Comparison of ENCODE assay signal across 25 mouse cellular contexts in the genomic region with DNA sequence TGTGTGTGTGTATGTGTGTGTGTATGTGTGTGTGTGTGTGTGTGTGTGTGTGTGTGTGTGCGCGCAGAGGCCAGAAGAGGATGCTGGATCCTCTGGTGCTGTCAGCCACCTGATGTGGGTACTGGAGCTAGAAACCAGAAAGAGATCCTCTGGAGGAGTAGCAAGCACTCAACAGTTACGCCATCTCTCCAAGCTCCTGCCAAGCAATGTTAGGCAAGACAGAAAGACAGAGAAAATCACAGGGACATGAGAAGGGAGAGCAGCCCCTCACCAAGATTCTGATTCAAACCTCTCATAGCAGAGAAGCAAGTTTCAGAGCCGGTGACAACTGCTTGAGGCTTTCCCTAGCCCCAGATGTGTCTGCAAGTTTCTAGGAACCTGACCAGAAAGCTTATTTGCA. TPM values are rescaled to one million over a fixed set of nuclear protein-coding genes. Genes with fewer than 3 reads are reported as not detected.
DNase-seq lines count a peak whose midpoint lies in the region; ATAC-seq and TF ChIP-seq lines count a peak whose summit lies in the region.
"Had no signal": no experiment of that assay in that cellular context is flagged by ENCODE, and none has a peak within 500 bp of the region (broad histone marks: within the 10 kb centered on the region; RNA-seq: fewer than 3 reads in every experiment).

No protein-coding gene starts in this region.

- H3K36me3 ChIP-seq in kidney, postnatal 0 days (ENCODE audit: insufficient read depth, low read length) = no peaks in the 10 kb centered on the region
- H3K36me3 ChIP-seq in kidney, embryonic 15.5 days = no peaks in the 10 kb centered on the region
- no peaks in the 10 kb centered on the region for H3K36me3 ChIP-seq in lung, postnatal 0 days (ENCODE audit: insufficient read depth, low read length)
- H3K36me3 ChIP-seq: forebrain, embryonic 12.5 days; forebrain, embryonic 15.5 days had no signal

- H3K4me1 ChIP-seq in kidney, postnatal 0 days (replicated peaks; ENCODE audit: insufficient read depth, low read length) = peaks cover 37% of the 10 kb centered on the region
- peaks cover 67% of the 10 kb centered on the region for H3K4me1 ChIP-seq in kidney, embryonic 15.5 days
- H3K4me1 ChIP-seq in lung, postnatal 0 days (ENCODE audit: insufficient read depth, low read depth, low read length) = peaks cover 21% of the 10 kb centered on the region; the same call in 1 of the 2 replicates

- 82% methylated on average over 4 of the region's 4 CpGs for whole genome bisulfite sequencing in kidney, postnatal 0 days
- 88% methylated on average over 4 of the region's 4 CpGs for WGBS in kidney, embryonic 15.5 days
- WGBS in lung, postnatal 0 days = 66% methylated on average over 4 of the region's 4 CpGs

- no peaks in the 10 kb centered on the region for H3K9me3 ChIP-seq in kidney, postnatal 0 days (replicated peaks; ENCODE audit: low read length)
- H3K9me3 ChIP-seq in kidney, embryonic 15.5 days (replicated peaks) = no peaks in the 10 kb centered on the region
- H3K9me3 ChIP-seq in lung, postnatal 0 days (ENCODE audit: low read length) = no peaks in the 10 kb centered on the region
- H3K9me3 ChIP-seq: embryonic facial prominence, embryonic 13.5 days; forebrain, embryonic 12.5 days; forebrain, embryonic 15.5 days; heart, embryonic 13.5 days had no signal

- DNase-seq in kidney, postnatal 0 days (ENCODE audit: low spot score) = no peak
- DNase-seq in lung, postnatal 0 days (ENCODE audit: low spot score) = peak; percentile 72
- DNase-seq in lung, postnatal 14 days = no peak
- DNase-seq in 416B (ENCODE audit: low read depth) (peak; percentile 10), NIH3T3 (ENCODE audit: low read depth) (peak; percentile 58)
- DNase-seq in urinary bladder, postnatal 4 days (ENCODE audit: low spot score in 2 of 2) = no peak
- DNase-seq: adrenal gland, adult 2 months; adrenal gland, postnatal 14 days; cerebellum, adult 11 months; cerebellum, adult 2 months; cerebellum, adult 9-11 months; cerebellum, postnatal 25 days; gastrocnemius, postnatal 14 days; heart, postnatal 14 days; heart, postnatal 4 days had no signal

- no peak for TF ChIP-seq EP300 in lung, postnatal 0 days (IDR thresholded peaks at IDR 0.05)

- no peak overlapping the region for H3K9ac ChIP-seq in kidney, postnatal 0 days (ENCODE audit: low read depth, low read length)
- H3K9ac ChIP-seq in kidney, embryonic 15.5 days = no peak overlapping the region
- no peak overlapping the region for H3K9ac ChIP-seq in lung, postnatal 0 days (replicated peaks; ENCODE audit: low read depth)
- H3K9ac ChIP-seq: embryonic facial prominence, embryonic 13.5 days; forebrain, embryonic 12.5 days; forebrain, embryonic 15.5 days; heart, embryonic 13.5 days; hindbrain, embryonic 14.5 days had no signal

- no peak overlapping the region for H3K4me2 ChIP-seq in kidney, postnatal 0 days (ENCODE audit: low read length)
- no peak overlapping the region for H3K4me2 ChIP-seq in kidney, embryonic 15.5 days
- no peak overlapping the region for H3K4me2 ChIP-seq in lung, postnatal 0 days (replicated peaks; ENCODE audit: low read depth, low read length)
- H3K4me2 ChIP-seq: forebrain, embryonic 12.5 days; forebrain, embryonic 15.5 days; heart, embryonic 13.5 days; hindbrain, embryonic 14.5 days had no signal

- 0 out of 2 replicates have a peak overlapping the region, but pooled peaks have one; percentile 2 for H3K27ac ChIP-seq in kidney, postnatal 0 days
- H3K27ac ChIP-seq in kidney, embryonic 15.5 days = no peak overlapping the region
- H3K27ac ChIP-seq in lung, postnatal 0 days (ENCODE audit: low read length) = no peak overlapping the region
- H3K27ac ChIP-seq: forebrain, embryonic 12.5 days; forebrain, embryonic 15.5 days; heart, embryonic 13.5 days; hindbrain, embryonic 14.5 days; hindbrain, postnatal 0 days had no signal

- H3K27me3 ChIP-seq in kidney, postnatal 0 days (ENCODE audit: insufficient read depth, low read length) = no peaks in the 10 kb centered on the region
- no peaks in the 10 kb centered on the region for H3K27me3 ChIP-seq in kidney, embryonic 15.5 days
- H3K27me3 ChIP-seq in lung, postnatal 0 days (replicated peaks; ENCODE audit: insufficient read depth, low read length) = no peaks in the 10 kb centered on the region
- H3K27me3 ChIP-seq: embryonic facial prominence, embryonic 13.5 days; forebrain, embryonic 15.5 days; heart, embryonic 13.5 days; Patski had no signal

- H3K4me3 ChIP-seq in kidney, postnatal 0 days (replicated peaks; ENCODE audit: low read depth, low read length) = no peak overlapping the region
- no peak overlapping the region for H3K4me3 ChIP-seq in kidney, embryonic 15.5 days (replicated peaks)
- H3K4me3 ChIP-seq in lung, postnatal 0 days (ENCODE audit: low read depth, low read length) = no peak overlapping the region
- H3K4me3 ChIP-seq: embryonic facial prominence, embryonic 13.5 days; erythroblast, embryonic 14.5 days; forebrain, embryonic 12.5 days; forebrain, embryonic 15.5 days; heart, embryonic 13.5 days had no signal

- ATAC-seq in kidney, postnatal 0 days (replicated peaks; ENCODE audit: low FRiP score, low read depth) = no peak
- no peak for ATAC-seq in kidney, embryonic 15.5 days (replicated peaks; ENCODE audit: low FRiP score)
- no peak for ATAC-seq in lung, postnatal 0 days
- ATAC-seq: forebrain, embryonic 15.5 days; hindbrain, postnatal 0 days; inflammation-experienced regulatory T-cells, adult 6 months; Patski had no signal

- TF ChIP-seq CTCF in kidney, postnatal 0 days (IDR thresholded peaks at IDR 0.05; ENCODE audit: low read depth) = no peak
- TF ChIP-seq CTCF in lung, postnatal 0 days (IDR thresholded peaks at IDR 0.05) = no peak

RNA-seq across cellular contexts. Expression of a gene that starts 5.5 kb away (rescaled TPM):
- 102 and 131 TPM in 2 replicates for polyA plus RNA-seq in kidney, postnatal 0 days (2015; fragmentation: Nextera tagmentation; extraction: Ambion mirVana)
- polyA plus RNA-seq in kidney, embryonic 15.5 days (2015; fragmentation: Nextera tagmentation; extraction: Ambion mirVana) = 115 and 121 TPM in 2 replicates
- polyA plus RNA-seq in lung, postnatal 0 days (2015; fragmentation: Nextera tagmentation; extraction: Ambion mirVana) = 136 and 158 TPM in 2 replicates

Comparison
In these comparisons a context has a peak if more than half of its experiments do, and no peak if none do; other contexts are left out.
1. DNase-seq: peak in lung, postnatal 0 days (single experiment), 416B (single experiment) and NIH3T3 (single experiment); none in kidney, postnatal 0 days (single experiment), lung, postnatal 14 days (single experiment) and urinary bladder, postnatal 4 days (0 of 2).